Mouse (Mus musculus): ENCODE measurements around the gene Spata2l.
"Not testable (repeated sequence)": the region's sequence is repeated elsewhere in the genome, so short reads cannot be mapped to it uniquely, and the experiment has no call there.

Spata2l gene

GRCm38 (mm10) chr8:123235520-123236497 is at the start of gene Spata2l:
Gene Spata2l (minus strand): TSS chr8:123236233.
- peak; percentile 93 for DNase-seq

GRCm38 (mm10) chr8:123284493-123284892 is 48.5 kb upstream of the Spata2l start:
- no peak for DNase-seq

DNA sequence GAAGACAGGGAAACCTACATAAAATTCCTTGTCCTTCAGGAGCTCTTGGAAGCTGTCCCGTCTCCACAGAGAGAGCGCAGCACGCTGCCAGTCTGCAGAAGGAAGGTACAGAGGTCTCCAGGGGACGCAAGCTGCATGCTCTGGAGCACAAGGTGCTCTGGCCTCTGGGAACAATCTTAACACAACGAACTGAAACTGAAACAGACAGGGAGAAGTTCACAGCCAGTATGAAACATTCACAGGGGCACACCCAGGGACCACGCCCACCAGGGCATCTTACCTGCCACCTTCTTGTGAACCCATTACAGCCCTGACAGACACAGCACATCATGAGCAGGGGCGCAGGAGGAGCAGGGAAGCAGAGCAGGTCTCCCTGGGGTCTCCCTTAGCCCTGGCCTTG is 48.0 kb upstream of the Spata2l start:
- DNase-seq: no peak

- DNase-seq: not testable (repeated sequence)
Measured at GRCm38 (mm10) chr8:123282994-123283393, 47.0 kb upstream of the Spata2l start.

- no peak for DNase-seq
Measured at GRCm38 (mm10) chr8:123280302-123281094, 44.5 kb upstream of the Spata2l start.

DNA sequence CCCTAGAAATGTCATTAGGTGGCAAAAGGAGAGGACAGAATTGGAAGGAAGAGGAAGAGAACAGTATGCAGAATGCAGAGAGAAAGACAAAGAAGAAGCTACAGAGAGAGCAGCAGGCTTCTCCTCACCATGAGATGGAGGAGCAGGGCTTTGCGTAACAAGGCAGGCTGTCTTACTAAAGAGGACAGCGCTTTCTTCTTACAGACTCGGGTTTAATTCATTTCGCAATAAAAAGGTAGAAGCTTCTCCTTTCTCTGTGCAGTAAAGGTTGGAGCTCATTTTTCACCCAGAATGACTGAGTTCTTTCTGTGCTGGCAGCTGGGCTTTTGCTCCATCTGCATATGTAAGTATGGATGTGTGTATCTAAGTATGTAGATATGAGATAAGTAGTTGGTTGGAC is 43.8 kb upstream of the Spata2l start:
- DNase-seq: no peak

DNA sequence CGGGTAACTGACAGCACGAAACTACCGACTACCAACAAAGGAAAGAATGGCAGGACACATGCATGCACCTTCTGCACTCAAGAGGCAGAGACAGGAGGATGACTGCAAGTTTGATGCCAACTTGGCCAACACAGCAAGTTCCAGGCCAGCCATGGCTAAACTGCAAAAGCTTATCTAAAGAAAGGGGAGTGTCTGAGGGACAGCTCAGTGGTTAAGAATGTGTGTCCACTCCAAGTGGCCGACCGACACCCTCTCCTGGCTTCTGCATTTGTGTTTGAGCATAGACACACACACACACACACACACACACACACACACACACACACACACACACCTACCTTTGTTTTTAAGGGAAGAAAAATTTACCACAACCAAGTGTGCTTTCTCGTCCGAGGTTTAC is 42.4 kb upstream of the Spata2l start:
- DNase-seq: no peak

DNA sequence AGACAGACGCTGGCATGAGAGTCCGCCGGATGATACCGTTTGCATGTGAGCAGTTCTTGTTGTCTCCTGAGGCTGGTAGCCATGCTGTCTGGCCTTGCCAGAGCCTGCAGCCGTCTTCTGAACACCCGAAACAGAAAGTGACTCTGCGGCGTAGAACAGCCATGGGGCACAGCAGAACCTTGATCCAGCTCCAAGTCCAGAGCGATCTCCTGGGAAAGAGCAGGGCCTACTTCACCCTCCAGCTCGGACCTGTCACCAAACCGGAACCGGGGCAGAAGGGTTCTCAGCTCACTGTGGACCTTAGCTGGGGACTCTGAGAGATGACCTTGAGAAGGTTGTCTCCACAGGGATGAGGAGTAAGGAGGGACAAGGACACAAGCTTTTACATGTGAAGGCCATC is 39.1 kb upstream of the Spata2l start:
- no peak for DNase-seq

DNA sequence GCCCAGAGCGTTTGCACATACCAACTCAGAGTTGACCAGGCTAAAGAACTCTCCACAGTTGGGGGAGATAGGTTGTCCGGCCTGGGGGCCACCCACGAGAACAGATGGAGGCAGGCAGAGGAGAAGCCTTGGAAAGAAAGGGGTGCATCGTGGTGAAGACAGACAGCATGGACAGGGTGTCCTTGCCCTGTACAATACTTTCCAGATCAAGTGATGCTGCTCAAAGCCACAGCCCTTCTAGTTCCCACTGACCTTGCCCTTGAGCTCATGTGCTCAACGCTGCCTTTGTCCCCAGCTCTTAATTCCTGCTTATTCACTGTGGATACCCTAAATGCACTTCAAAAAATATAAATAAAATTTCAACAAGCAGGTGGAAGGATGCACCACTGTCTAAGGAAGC is 38.4 kb upstream of the Spata2l start:
- no peak for DNase-seq

- DNase-seq: no peak
Measured at GRCm38 (mm10) chr8:123271901-123272300, 35.9 kb upstream of the Spata2l start.

- no peak for DNase-seq
Measured at GRCm38 (mm10) chr8:123271147-123271546, 35.1 kb upstream of the Spata2l start.

DNA sequence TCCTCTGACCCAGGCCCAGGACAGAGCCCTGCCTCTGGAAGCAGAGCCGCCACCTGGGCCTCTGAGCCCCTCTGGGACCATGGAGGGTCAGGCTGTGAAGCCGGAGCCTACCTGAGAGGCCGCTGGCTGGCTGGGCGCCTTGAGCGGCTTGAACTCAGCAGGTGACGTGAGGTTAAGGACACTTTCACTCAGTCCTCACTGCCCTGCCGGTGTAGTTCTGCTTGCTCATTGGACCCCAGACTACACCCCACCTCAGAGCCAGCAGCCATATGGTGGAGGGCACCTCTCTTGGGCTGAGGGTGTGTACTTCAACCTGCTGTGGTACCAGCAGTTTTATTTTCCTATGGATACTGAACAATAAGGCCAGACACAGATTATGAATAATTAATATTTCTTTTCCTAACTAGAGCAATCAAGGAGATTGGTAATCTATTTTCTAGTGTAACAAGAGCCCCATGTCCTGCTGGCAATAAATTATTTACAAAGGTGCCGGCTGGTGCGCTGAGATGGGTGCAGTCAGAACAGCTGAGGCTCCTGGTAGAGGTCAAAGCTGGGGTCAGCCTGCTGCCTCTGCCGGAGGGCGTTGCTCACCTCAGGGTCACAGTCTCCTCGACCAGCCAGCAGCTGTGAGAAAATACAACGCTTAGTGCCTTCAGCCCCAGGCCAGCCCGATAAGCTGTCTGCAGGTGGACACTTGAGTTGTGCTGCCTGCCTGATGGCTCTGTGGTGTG is 32.1 kb upstream of the Spata2l start:
- DNase-seq: peak; percentile 43

GRCm38 (mm10) chr8:123257593-123257992 is 21.6 kb upstream of the Spata2l start:
- DNase-seq: not testable (repeated sequence)

DNA sequence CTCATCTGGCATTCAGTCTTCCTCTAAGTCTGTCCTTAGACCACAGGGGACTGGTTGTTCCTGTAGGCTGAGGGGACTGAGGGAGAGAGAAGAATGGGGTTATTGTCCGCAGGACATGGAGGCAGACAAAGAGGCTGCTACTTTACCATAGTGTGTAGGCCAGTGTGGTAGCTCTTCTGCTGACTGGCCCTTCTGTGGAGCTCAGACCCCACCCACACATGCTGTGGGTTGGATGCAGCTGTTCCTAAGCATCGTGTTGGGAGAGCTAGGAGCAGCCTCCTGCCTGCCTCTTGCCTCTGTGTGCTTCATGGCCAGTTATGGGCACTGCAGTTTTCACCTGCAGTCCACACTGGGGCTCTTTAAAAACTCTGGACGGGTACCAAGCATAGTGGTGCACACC is 21.1 kb upstream of the Spata2l start:
- no peak for DNase-seq

DNA sequence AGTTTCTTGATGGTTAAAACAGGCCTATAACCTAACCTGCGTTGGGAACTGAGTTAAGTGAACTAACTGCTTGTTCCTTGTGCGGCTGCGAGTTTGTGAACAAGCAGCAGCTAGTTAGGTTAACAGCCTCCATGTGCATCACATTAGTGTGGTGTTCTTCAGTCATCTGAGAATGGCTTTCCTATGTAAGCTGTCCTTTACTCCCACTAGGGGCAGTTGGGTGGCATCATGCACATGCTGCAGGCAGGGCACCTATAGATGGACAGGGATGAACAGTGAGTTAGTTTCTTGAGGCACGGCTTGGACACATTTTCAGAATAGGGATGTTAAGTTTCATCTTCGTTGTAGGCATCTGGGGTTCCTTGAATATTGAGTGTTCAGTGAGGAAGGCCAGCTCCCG is 19.1 kb upstream of the Spata2l start:
- DNase-seq: no peak

- DNase-seq: peak; percentile 92
Measured at GRCm38 (mm10) chr8:123254099-123254885, 18.3 kb upstream of the Spata2l start, which contains the start of the genes Zfp276 and Vps9d1. Gene Zfp276 (plus strand): TSS chr8:123254195. Gene Vps9d1 (minus strand): TSS chr8:123254348.

- peak; percentile 33 for DNase-seq
Measured at GRCm38 (mm10) chr8:123253451-123254098, 17.5 kb upstream of the Spata2l start.

DNA sequence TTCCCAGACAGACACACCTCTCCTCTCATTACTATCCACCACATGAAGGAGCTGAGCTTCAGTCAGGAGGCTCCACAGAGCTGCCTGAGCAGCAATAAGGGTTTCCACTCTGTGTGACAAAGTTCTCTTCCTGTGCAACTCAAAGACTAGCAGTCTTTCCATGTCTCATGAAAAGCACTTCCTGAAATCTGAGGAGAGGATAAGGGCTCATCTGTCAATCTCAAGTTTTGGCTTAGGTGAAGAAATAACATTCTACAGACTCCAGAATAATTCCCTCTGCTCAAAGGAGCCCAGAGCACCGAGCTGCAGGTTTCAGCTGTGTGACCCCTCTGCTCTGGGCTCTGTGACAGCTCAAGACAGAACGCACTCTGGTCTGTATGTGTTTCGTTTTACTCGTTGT is 16.9 kb upstream of the Spata2l start:
- DNase-seq: no peak

- DNase-seq: no peak
Measured at GRCm38 (mm10) chr8:123250940-123251339, 14.9 kb upstream of the Spata2l start.

- no peak for DNase-seq
Measured at GRCm38 (mm10) chr8:123248596-123248995, 12.6 kb upstream of the Spata2l start.

DNA sequence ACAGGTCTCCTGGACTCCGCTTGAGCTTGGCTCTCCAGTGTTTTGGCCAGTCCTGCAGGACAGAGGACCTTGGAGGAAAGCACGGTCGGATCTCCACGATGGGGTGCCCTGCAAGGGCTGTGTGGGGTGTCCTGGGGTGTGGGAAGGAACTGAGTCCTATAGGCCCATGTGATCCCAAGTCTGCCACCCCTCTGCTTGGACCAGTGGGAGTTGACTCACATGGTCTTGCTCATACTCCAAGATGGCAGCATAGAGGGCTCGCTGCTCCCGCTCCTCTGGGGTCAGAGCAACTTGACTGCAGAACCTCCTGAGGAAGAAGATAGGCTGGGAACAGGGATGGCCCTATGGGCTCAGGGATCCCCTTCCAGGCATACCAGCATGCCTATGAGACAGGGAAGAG is 11.7 kb upstream of the Spata2l start:
- DNase-seq: no peak

DNA sequence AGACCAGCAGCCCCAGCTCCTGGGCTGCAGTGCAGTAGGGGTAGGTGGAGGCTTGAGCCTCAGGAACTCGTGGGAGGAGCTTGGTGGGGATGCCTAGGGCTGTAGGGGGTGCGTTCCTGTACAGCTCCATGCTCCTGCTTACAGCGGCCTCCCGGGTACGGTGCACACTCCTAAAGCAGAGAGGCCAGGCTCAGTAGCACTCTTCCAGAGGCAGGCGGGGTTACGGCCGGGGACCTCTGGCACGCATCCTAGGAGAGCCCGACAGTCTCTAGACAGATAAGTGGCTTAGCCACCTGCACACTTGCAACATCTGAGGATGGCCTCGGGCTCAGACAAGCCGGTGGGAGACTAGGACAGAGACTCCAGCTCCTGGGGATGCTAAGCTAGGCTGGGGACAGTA is 9.5 kb upstream of the Spata2l start:
- DNase-seq: no peak

All from embryo, embryonic 11 days (tissue).